Mouse (Mus musculus): ENCODE data around the gene Nhsl1. TPM values are rescaled to one million over a fixed set of nuclear protein-coding genes. Genes with fewer than 3 reads are reported as not detected.

Gene Nhsl1
- polyA plus RNA-seq, 1 experiment from 2014 or later, result 16.9 TPM

GRCm38 (mm10) chr10:18356461-18356860 is 37.7 kb downstream of the Nhsl1 start:
- 90% methylated on average over 6 of the region's 6 CpGs for WGBS
- no peaks in the 10 kb centered on the region for H3K36me3 ChIP-seq (ENCODE audit: control insufficient read depth, insufficient read depth, low read length)

GRCm38 (mm10) chr10:18357212-18357611 is 38.4 kb downstream of the Nhsl1 start:
- 82% methylated on average over 6 of the region's 6 CpGs for WGBS
- H3K9ac ChIP-seq (replicated peaks; ENCODE audit: low read length), result no peak overlapping the region
- no peaks in the 10 kb centered on the region for H3K4me1 ChIP-seq (ENCODE audit: control insufficient read depth, insufficient read depth, low read length)
- H3K27ac ChIP-seq (replicated peaks; ENCODE audit: low read depth, low read length), result no peak overlapping the region
- H3K36me3 ChIP-seq (ENCODE audit: control insufficient read depth, insufficient read depth, low read length), result no peaks in the 10 kb centered on the region
- H3K27me3 ChIP-seq (ENCODE audit: control insufficient read depth, insufficient read depth, low read length), result no peaks in the 10 kb centered on the region
- no peak for DNase-seq
- no peak overlapping the region for H3K4me3 ChIP-seq (replicated peaks; ENCODE audit: low read depth, low read length)
- H3K9me3 ChIP-seq (ENCODE audit: control insufficient read depth, low read length), result no peaks in the 10 kb centered on the region
- H3K4me2 ChIP-seq (ENCODE audit: low read length), result no peak overlapping the region
- no peak for ATAC-seq (ENCODE audit: low FRiP score, low TSS enrichment)

More at GRCm38 (mm10) chr10:18356461-18356860, 37.7 kb downstream of the Nhsl1 start:
- no peak overlapping the region for H3K27ac ChIP-seq (replicated peaks; ENCODE audit: low read depth, low read length)
- ATAC-seq (ENCODE audit: low FRiP score, low TSS enrichment), result no peak
- DNase-seq, result no peak
- H3K27me3 ChIP-seq (ENCODE audit: control insufficient read depth, insufficient read depth, low read length), result no peaks in the 10 kb centered on the region
- H3K4me3 ChIP-seq (replicated peaks; ENCODE audit: low read depth, low read length), result no peak overlapping the region
- no peaks in the 10 kb centered on the region for H3K4me1 ChIP-seq (ENCODE audit: control insufficient read depth, insufficient read depth, low read length)
- H3K9me3 ChIP-seq (ENCODE audit: control insufficient read depth, low read length), result no peaks in the 10 kb centered on the region
- H3K4me2 ChIP-seq (ENCODE audit: low read length), result no peak overlapping the region
- H3K9ac ChIP-seq (replicated peaks; ENCODE audit: low read length), result no peak overlapping the region

GRCm38 (mm10) chr10:18358461-18358860 is 39.7 kb downstream of the Nhsl1 start:
- DNase-seq (no peak), ATAC-seq (ENCODE audit: low FRiP score, low TSS enrichment) (no peak)
- Histone ChIP-seq H3K9me3 (ENCODE audit: control insufficient read depth, low read length) (no peaks in the 10 kb centered on the region), H3K4me1 (ENCODE audit: control insufficient read depth, insufficient read depth, low read length) (no peaks in the 10 kb centered on the region), H3K4me3 (replicated peaks; ENCODE audit: low read depth, low read length) (no peak overlapping the region), H3K27me3 (ENCODE audit: control insufficient read depth, insufficient read depth, low read length) (no peaks in the 10 kb centered on the region), H3K36me3 (ENCODE audit: control insufficient read depth, insufficient read depth, low read length) (no peaks in the 10 kb centered on the region), H3K4me2 (ENCODE audit: low read length) (no peak overlapping the region), H3K9ac (replicated peaks; ENCODE audit: low read length) (no peak overlapping the region), H3K27ac (replicated peaks; ENCODE audit: low read depth, low read length) (no peak overlapping the region)
- WGBS, result 92% methylated on average over 5 of the region's 5 CpGs

- peak; percentile 49 for DNase-seq
- Histone ChIP-seq H3K9ac (replicated peaks; ENCODE audit: low read length) (no peak overlapping the region), H3K4me1 (ENCODE audit: control insufficient read depth, insufficient read depth, low read length) (no peaks in the 10 kb centered on the region), H3K4me3 (replicated peaks; ENCODE audit: low read depth, low read length) (no peak overlapping the region), H3K27ac (replicated peaks; ENCODE audit: low read depth, low read length) (no peak overlapping the region), H3K36me3 (ENCODE audit: control insufficient read depth, insufficient read depth, low read length) (no peaks in the 10 kb centered on the region), H3K27me3 (ENCODE audit: control insufficient read depth, insufficient read depth, low read length) (no peaks in the 10 kb centered on the region), H3K9me3 (ENCODE audit: control insufficient read depth, low read length) (no peaks in the 10 kb centered on the region), H3K4me2 (ENCODE audit: low read length) (no peak overlapping the region)
- WGBS, result 74% methylated on average over 6 of the region's 6 CpGs
- ATAC-seq (ENCODE audit: low FRiP score, low TSS enrichment), result no peak
Observed at GRCm38 (mm10) chr10:18360175-18360574, 41.4 kb downstream of the Nhsl1 start.

GRCm38 (mm10) chr10:18365432-18365831 is 46.6 kb downstream of the Nhsl1 start:
- H3K9me3 ChIP-seq (ENCODE audit: control insufficient read depth, low read length), result no peaks in the 10 kb centered on the region
- H3K4me3 ChIP-seq (replicated peaks; ENCODE audit: low read depth, low read length), result no peak overlapping the region
- no peak overlapping the region for H3K27ac ChIP-seq (replicated peaks; ENCODE audit: low read depth, low read length)
- ATAC-seq (ENCODE audit: low FRiP score, low TSS enrichment) (no peak), DNase-seq (no peak)
- no peaks in the 10 kb centered on the region for H3K27me3 ChIP-seq (ENCODE audit: control insufficient read depth, insufficient read depth, low read length)
- no peak overlapping the region for H3K4me2 ChIP-seq (ENCODE audit: low read length)
- H3K9ac ChIP-seq (replicated peaks; ENCODE audit: low read length), result no peak overlapping the region
- H3K4me1 ChIP-seq (ENCODE audit: control insufficient read depth, insufficient read depth, low read length), result no peaks in the 10 kb centered on the region
- WGBS, result 96% methylated on average over 6 of the region's 6 CpGs
- H3K36me3 ChIP-seq (ENCODE audit: control insufficient read depth, insufficient read depth, low read length), result no peaks in the 10 kb centered on the region

GRCm38 (mm10) chr10:18366697-18367096 is 47.9 kb downstream of the Nhsl1 start:
- H3K9ac ChIP-seq (replicated peaks; ENCODE audit: low read length), result no peak overlapping the region
- H3K4me1 ChIP-seq (ENCODE audit: control insufficient read depth, insufficient read depth, low read length), result no peaks in the 10 kb centered on the region
- H3K9me3 ChIP-seq (ENCODE audit: control insufficient read depth, low read length), result no peaks in the 10 kb centered on the region
- H3K4me2 ChIP-seq (ENCODE audit: low read length), result no peak overlapping the region
- no peaks in the 10 kb centered on the region for H3K27me3 ChIP-seq (ENCODE audit: control insufficient read depth, insufficient read depth, low read length)
- no peak overlapping the region for H3K27ac ChIP-seq (replicated peaks; ENCODE audit: low read depth, low read length)
- DNase-seq (no peak), ATAC-seq (ENCODE audit: low FRiP score, low TSS enrichment) (no peak)
- H3K4me3 ChIP-seq (replicated peaks; ENCODE audit: low read depth, low read length), result no peak overlapping the region
- no peaks in the 10 kb centered on the region for H3K36me3 ChIP-seq (ENCODE audit: control insufficient read depth, insufficient read depth, low read length)
- WGBS, result 52% methylated on average over 7 of the region's 7 CpGs

GRCm38 (mm10) chr10:18368111-18368510 is 49.3 kb downstream of the Nhsl1 start:
- Histone ChIP-seq H3K9me3 (ENCODE audit: control insufficient read depth, low read length) (no peaks in the 10 kb centered on the region), H3K27ac (replicated peaks; ENCODE audit: low read depth, low read length) (no peak overlapping the region), H3K27me3 (ENCODE audit: control insufficient read depth, insufficient read depth, low read length) (no peaks in the 10 kb centered on the region), H3K36me3 (ENCODE audit: control insufficient read depth, insufficient read depth, low read length) (no peaks in the 10 kb centered on the region), H3K4me1 (ENCODE audit: control insufficient read depth, insufficient read depth, low read length) (no peaks in the 10 kb centered on the region), H3K4me2 (ENCODE audit: low read length) (no peak overlapping the region), H3K4me3 (replicated peaks; ENCODE audit: low read depth, low read length) (no peak overlapping the region), H3K9ac (replicated peaks; ENCODE audit: low read length) (no peak overlapping the region)
- no peak for ATAC-seq (ENCODE audit: low FRiP score, low TSS enrichment)
- WGBS, result 96% methylated on average over 8 of the region's 8 CpGs
- DNase-seq, result no peak

GRCm38 (mm10) chr10:18370475-18371286 is 51.9 kb downstream of the Nhsl1 start:
- Histone ChIP-seq H3K4me3 (replicated peaks; ENCODE audit: low read depth, low read length) (no peak overlapping the region), H3K36me3 (ENCODE audit: control insufficient read depth, insufficient read depth, low read length) (no peaks in the 10 kb centered on the region), H3K9ac (replicated peaks; ENCODE audit: low read length) (no peak overlapping the region), H3K27me3 (ENCODE audit: control insufficient read depth, insufficient read depth, low read length) (no peaks in the 10 kb centered on the region), H3K27ac (replicated peaks; ENCODE audit: low read depth, low read length) (no peak overlapping the region), H3K9me3 (ENCODE audit: control insufficient read depth, low read length) (no peaks in the 10 kb centered on the region), H3K4me2 (ENCODE audit: low read length) (no peak overlapping the region), H3K4me1 (ENCODE audit: control insufficient read depth, insufficient read depth, low read length) (0 out of 2 replicates have a peak, but pooled peaks cover 3% of the 10 kb centered on the region)
- ATAC-seq (ENCODE audit: low FRiP score, low TSS enrichment), result 0 out of 2 replicates have a peak, but pooled peaks have one; percentile 21
- DNase-seq, result no peak
- WGBS, result 17% methylated on average over 17 of the region's 17 CpGs

- no peaks in the 10 kb centered on the region for H3K9me3 ChIP-seq (ENCODE audit: control insufficient read depth, low read length)
- peak overlapping the region; percentile 19; the same call in 1 of the 2 replicates for H3K4me3 ChIP-seq (replicated peaks; ENCODE audit: low read depth, low read length)
- H3K4me1 ChIP-seq (ENCODE audit: control insufficient read depth, insufficient read depth, low read length), result 0 out of 2 replicates have a peak, but pooled peaks cover 3% of the 10 kb centered on the region
- no peaks in the 10 kb centered on the region for H3K27me3 ChIP-seq (ENCODE audit: control insufficient read depth, insufficient read depth, low read length)
- H3K4me2 ChIP-seq (ENCODE audit: low read length), result peak overlapping the region; percentile 44
- DNase-seq, result peak; percentile 72
- peak; percentile 67 for ATAC-seq (ENCODE audit: low FRiP score, low TSS enrichment)
- no peaks in the 10 kb centered on the region for H3K36me3 ChIP-seq (ENCODE audit: control insufficient read depth, insufficient read depth, low read length)
- 42% methylated on average over 13 of the region's 13 CpGs for WGBS
- H3K27ac ChIP-seq (replicated peaks; ENCODE audit: low read depth, low read length), result 0 out of 2 replicates have a peak overlapping the region, but pooled peaks have one; percentile 20
- 0 out of 2 replicates have a peak overlapping the region, but pooled peaks have one; percentile 10 for H3K9ac ChIP-seq (replicated peaks; ENCODE audit: low read length)
Observed at GRCm38 (mm10) chr10:18371866-18372265, 53.1 kb downstream of the Nhsl1 start.

Measured in midbrain, embryonic 14.5 days (tissue).